Mouse (Mus musculus) brain, adult 2 months (tissue): ENCODE data around the gene Ccdc107.
A peak's percentile ranks its signal among the peaks of the same experiment; 100 is the strongest.

Source experiments
- DNase-seq: peaks from one replicate; pipeline ENCODE4 v3.0.0; 2011; ENCODE audit warnings: low read depth, low spot score

The Ccdc107 gene

GRCm38 (mm10) chr4:43492821-43493185 is at the start of gene Ccdc107:
Gene Ccdc107 (plus strand): TSS chr4:43492900.
- DNase-seq, result peak; percentile 100

GRCm38 (mm10) chr4:43443511-43443910 is 49.2 kb upstream of the Ccdc107 start:
- DNase-seq, result no peak

GRCm38 (mm10) chr4:43447251-43447650 is 45.4 kb upstream of the Ccdc107 start:
- DNase-seq, result peak; percentile 62

- no peak for DNase-seq
These were observed 44.1 kb upstream of the Ccdc107 start for GRCm38 (mm10) chr4:43448554-43448953.

- no peak for DNase-seq
These were observed 40.4 kb upstream of the Ccdc107 start for GRCm38 (mm10) chr4:43452315-43452714.

- no peak for DNase-seq
These were observed 39.3 kb upstream of the Ccdc107 start for GRCm38 (mm10) chr4:43453413-43453812.

GRCm38 (mm10) chr4:43454041-43454836 is 38.5 kb upstream of the Ccdc107 start, which contains the start of gene Cd72:
Gene Cd72 (minus strand): TSS chr4:43454628.
- DNase-seq, result peak; percentile 40

GRCm38 (mm10) chr4:43456470-43456869 is 36.2 kb upstream of the Ccdc107 start:
- DNase-seq, result no peak

GRCm38 (mm10) chr4:43457124-43457523 is 35.6 kb upstream of the Ccdc107 start:
- DNase-seq, result no peak

- DNase-seq, result no peak
These were observed 29.6 kb upstream of the Ccdc107 start for GRCm38 (mm10) chr4:43463102-43463501.

GRCm38 (mm10) chr4:43465935-43466334 is 26.8 kb upstream of the Ccdc107 start:
- no peak for DNase-seq

- DNase-seq, result no peak
These were observed 25.8 kb upstream of the Ccdc107 start for GRCm38 (mm10) chr4:43466872-43467271.

GRCm38 (mm10) chr4:43470301-43470700 is 22.4 kb upstream of the Ccdc107 start:
- DNase-seq, result no peak

- DNase-seq, result no peak
These were observed 19.1 kb upstream of the Ccdc107 start for GRCm38 (mm10) chr4:43473636-43474035.

GRCm38 (mm10) chr4:43476604-43477003 is 16.1 kb upstream of the Ccdc107 start:
- no peak for DNase-seq

- peak; percentile 96 for DNase-seq
These were observed 14.7 kb upstream of the Ccdc107 start for GRCm38 (mm10) chr4:43477857-43478533.

- no peak for DNase-seq
These were observed 14.2 kb upstream of the Ccdc107 start for GRCm38 (mm10) chr4:43478534-43478858.

- DNase-seq, result peak; percentile 65
These were observed 13.5 kb upstream of the Ccdc107 start for GRCm38 (mm10) chr4:43478906-43479832.

- DNase-seq, result no peak
These were observed 11.7 kb upstream of the Ccdc107 start for GRCm38 (mm10) chr4:43480985-43481384.

- DNase-seq, result no peak
These were observed 10.7 kb upstream of the Ccdc107 start for GRCm38 (mm10) chr4:43481894-43482456.

- DNase-seq, result no peak
These were observed 10.1 kb upstream of the Ccdc107 start for GRCm38 (mm10) chr4:43482591-43482990.
